Mouse (Mus musculus) 416B (cell line): ENCODE measurements around the gene Bcl11a.

ENCODE experiments used
- DNase-seq: peaks from one replicate; pipeline ENCODE4 v3.0.0; 2011; ENCODE audit warnings: low read depth

The Bcl11a gene

GRCm38 (mm10) chr11:24158026-24158425, 80.2 kb downstream of the Bcl11a start:
- no peak for DNase-seq

GRCm38 (mm10) chr11:24159656-24160055, 81.8 kb downstream of the Bcl11a start:
- DNase-seq, result no peak

GRCm38 (mm10) chr11:24161458-24161857, 83.6 kb downstream of the Bcl11a start:
- DNase-seq, result no peak

GRCm38 (mm10) chr11:24162056-24162455, 84.2 kb downstream of the Bcl11a start:
- DNase-seq, result no peak

- DNase-seq, result no peak
These were observed 85.2 kb downstream of the Bcl11a start for GRCm38 (mm10) chr11:24163072-24163471.

GRCm38 (mm10) chr11:24164065-24164464, 86.2 kb downstream of the Bcl11a start:
- DNase-seq, result no peak

GRCm38 (mm10) chr11:24171675-24172285, 93.9 kb downstream of the Bcl11a start:
- no peak for DNase-seq

- DNase-seq, result no peak
These were observed 94.7 kb downstream of the Bcl11a start for GRCm38 (mm10) chr11:24172585-24172984.

- DNase-seq, result no peak
These were observed 96.4 kb downstream of the Bcl11a start for GRCm38 (mm10) chr11:24174161-24174792.

- no peak for DNase-seq
These were observed 99.6 kb downstream of the Bcl11a start for GRCm38 (mm10) chr11:24177458-24177857.

GRCm38 (mm10) chr11:24178823-24179476, 101.1 kb downstream of the Bcl11a start:
- no peak for DNase-seq

- DNase-seq, result no peak
These were observed 102.2 kb downstream of the Bcl11a start for GRCm38 (mm10) chr11:24180040-24180439.

GRCm38 (mm10) chr11:24183501-24183900, 105.6 kb downstream of the Bcl11a start:
- DNase-seq, result no peak

- no peak for DNase-seq
These were observed 107.1 kb downstream of the Bcl11a start for GRCm38 (mm10) chr11:24184932-24185331.

- DNase-seq, result no peak
These were observed 112.6 kb downstream of the Bcl11a start for GRCm38 (mm10) chr11:24190411-24190810.

- DNase-seq, result no peak
These were observed 118.8 kb downstream of the Bcl11a start for GRCm38 (mm10) chr11:24196460-24197190.

GRCm38 (mm10) chr11:24197424-24197823, 119.6 kb downstream of the Bcl11a start:
- no peak for DNase-seq

- no peak for DNase-seq
These were observed 121.7 kb downstream of the Bcl11a start for GRCm38 (mm10) chr11:24199560-24199959.

GRCm38 (mm10) chr11:24200310-24200709, 122.5 kb downstream of the Bcl11a start:
- no peak for DNase-seq

- no peak for DNase-seq
These were observed 123.4 kb downstream of the Bcl11a start for GRCm38 (mm10) chr11:24201223-24201622.

- no peak for DNase-seq
These were observed 124.9 kb downstream of the Bcl11a start for GRCm38 (mm10) chr11:24202641-24203361.

GRCm38 (mm10) chr11:24203489-24203888, 125.6 kb downstream of the Bcl11a start:
- DNase-seq, result no peak
